ENCODE assay signal across 21 mouse cellular contexts in the genomic region with DNA sequence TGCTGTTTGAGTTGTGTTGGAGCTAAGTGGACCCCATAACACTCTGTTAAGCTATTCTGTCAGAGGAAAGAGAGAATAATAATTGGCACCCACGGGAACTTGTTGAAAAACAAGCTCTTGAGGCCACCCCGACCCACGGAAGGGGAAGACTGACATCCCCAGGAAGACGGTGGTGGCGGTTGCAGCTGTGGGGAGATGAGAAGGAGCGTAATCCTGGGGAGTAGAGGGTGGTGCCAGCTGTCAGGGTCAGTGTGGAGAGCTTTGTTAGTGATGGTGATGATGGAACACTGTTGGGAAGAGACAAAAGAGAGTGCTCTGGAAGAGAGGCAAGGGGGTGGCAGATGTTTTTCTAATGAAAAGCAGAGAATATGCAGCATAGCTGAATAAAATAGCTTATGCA. TPM values are rescaled to one million over a fixed set of nuclear protein-coding genes. Genes with fewer than 3 reads are reported as not detected.
"Had no signal": no experiment of that assay in that cellular context is flagged by ENCODE, and none has a peak within 500 bp of the region (broad histone marks: within the 10 kb centered on the region; RNA-seq: fewer than 3 reads in every experiment).

No protein-coding gene starts in this region.

- H3K9ac ChIP-seq: limb, embryonic 12.5 days; limb, embryonic 15.5 days; liver, embryonic 14.5 days; liver, postnatal 0 days; lung, embryonic 14.5 days; midbrain, embryonic 13.5 days; neural tube, embryonic 13.5 days had no signal

- H3K27ac ChIP-seq: limb, embryonic 12.5 days; limb, embryonic 15.5 days; liver, embryonic 14.5 days; macrophage; midbrain, embryonic 13.5 days; neural tube, embryonic 13.5 days; stomach, postnatal 0 days had no signal

- ATAC-seq: liver, postnatal 0 days; lung, postnatal 0 days; midbrain, embryonic 13.5 days; midbrain, embryonic 16.5 days had no signal

- DNase-seq: kidney, adult 11 months; kidney, adult 8-10 months; kidney, postnatal 14 days; kidney, postnatal 4 days; left cerebral cortex, postnatal 4 days; liver, postnatal 0 days; lung, embryonic 14.5 days; right cerebral cortex, postnatal 4 days had no signal

- H3K4me3 ChIP-seq: limb, embryonic 12.5 days; limb, embryonic 15.5 days; midbrain, embryonic 13.5 days; myocyte; neural tube, embryonic 13.5 days had no signal

- H3K4me2 ChIP-seq: limb, embryonic 12.5 days; limb, embryonic 15.5 days; liver, embryonic 11.5 days; lung, embryonic 14.5 days; midbrain, embryonic 13.5 days; neural tube, embryonic 13.5 days had no signal

- H3K36me3 ChIP-seq: limb, embryonic 12.5 days; limb, embryonic 15.5 days; midbrain, embryonic 13.5 days; neural tube, embryonic 13.5 days had no signal

- H3K9me3 ChIP-seq: limb, embryonic 12.5 days; limb, embryonic 15.5 days; midbrain, embryonic 13.5 days; neural tube, embryonic 13.5 days had no signal

- H3K27me3 ChIP-seq: limb, embryonic 12.5 days; limb, embryonic 15.5 days; midbrain, embryonic 13.5 days; neural tube, embryonic 13.5 days had no signal

- H3K4me1 ChIP-seq: limb, embryonic 12.5 days; midbrain, embryonic 13.5 days; neural tube, embryonic 13.5 days had no signal

RNA-seq across cellular contexts. Expression of gene Efr3b, which starts 9.3 kb away (rescaled TPM):
- total RNA-seq: monocyte, adult 5-6 weeks; neutrophil, adult 5-6 weeks had no signal
